Mouse (Mus musculus): ENCODE data around the gene Nup188. TPM values are rescaled to one million over a fixed set of nuclear protein-coding genes. Genes with fewer than 3 reads are reported as not detected.

The Nup188 gene
- polyA plus RNA-seq, 1 experiment from 2014 or later: 26.0 TPM

DNA sequence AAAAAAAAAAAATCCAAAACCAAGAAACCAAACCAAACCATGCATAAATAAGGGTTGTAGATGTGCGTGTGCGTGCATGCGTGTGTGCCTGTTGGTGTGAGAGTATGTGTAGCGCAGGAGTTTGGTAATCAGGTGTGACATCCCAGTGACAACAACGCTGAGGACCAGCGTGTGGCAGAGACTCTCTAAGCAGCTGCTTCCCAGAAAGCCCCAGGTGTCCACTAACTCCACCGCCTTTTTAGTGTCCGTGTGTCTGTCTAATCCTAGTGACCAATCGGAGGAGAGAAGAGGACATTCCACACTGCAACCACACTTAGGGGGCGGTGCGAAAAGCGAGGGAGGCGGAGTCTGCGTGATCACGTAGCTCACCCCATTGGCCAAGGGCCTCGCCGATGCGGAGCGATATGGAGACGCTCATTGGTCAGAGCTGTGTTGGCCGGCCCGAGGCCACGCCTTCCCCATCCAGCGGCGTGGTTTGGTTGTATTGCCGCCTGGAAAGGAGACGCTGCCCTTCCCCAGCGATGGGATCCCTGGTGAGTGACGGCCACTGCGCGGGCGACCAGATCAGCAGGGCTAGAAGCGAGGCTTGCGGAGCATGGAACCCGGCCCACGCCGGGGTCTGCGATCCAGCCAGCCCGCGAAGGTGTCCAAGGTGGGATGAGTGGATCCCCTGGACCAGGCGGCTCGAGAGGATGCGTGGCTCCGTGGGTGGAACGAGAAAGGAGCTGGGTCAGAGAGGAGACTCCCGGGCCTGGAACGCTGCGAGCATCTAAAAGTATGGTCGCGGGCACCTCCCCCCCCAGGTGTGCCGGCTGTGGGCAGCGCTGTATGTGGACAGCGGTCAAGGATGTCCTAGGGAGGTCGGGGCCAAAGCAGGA, 77.8 kb downstream of the Nup188 start, which contains the start of gene Miga2:
Gene Miga2, plus strand, starts transcription at position 461 of the 878 bp plus-strand sequence.
- H3K4me2 ChIP-seq (ENCODE audit: low read depth, low read length): peak within 1 kb of the TSS; percentile 73
- peak; percentile 99 for ATAC-seq (ENCODE audit: insufficient read depth, low FRiP score)
- peak within 1 kb of the TSS; percentile 79 for H3K27ac ChIP-seq (ENCODE audit: low read length)

DNA sequence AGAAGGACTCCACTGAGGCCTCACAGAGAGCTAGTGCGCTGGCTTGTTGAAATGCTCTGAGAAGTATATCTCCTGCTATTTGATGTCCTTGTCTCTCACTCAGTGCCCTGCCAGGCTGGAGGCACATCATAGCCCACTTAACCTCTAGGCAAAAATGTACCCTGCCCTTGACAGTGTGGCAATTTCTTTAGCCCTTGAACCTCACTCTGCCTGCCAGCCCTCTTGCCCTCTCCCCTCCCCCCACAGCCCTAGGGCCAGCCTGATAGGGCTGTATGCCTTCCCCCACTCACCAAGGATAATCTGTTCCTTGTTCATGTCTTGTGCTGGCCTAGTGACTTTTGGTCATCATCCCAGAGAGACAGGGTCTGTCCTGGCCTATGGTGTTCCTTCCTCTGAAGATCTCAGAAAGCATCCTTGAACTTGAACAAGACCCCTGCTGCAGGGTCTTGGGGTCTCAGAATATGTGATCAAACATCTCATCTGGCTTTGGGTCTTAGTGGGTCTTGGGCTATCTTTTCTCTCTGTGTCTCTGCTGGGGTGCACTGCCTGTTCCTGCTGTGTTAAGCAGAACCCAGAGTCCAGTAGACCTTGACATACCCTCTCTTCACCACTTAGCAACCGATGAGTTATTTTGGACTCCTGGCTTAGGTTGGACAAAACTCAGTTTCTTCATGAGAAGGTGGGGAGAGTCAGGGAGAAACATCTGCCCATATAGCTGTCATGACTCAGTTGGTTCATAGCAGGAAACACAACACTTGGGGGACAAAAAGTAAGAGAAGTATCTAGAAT, 79.3 kb downstream of the Nup188 start:
- H3K4me1 ChIP-seq (ENCODE audit: control insufficient read depth, insufficient read depth, low read length): peaks cover 9% of the 10 kb centered on the region
- no peak for ATAC-seq (ENCODE audit: insufficient read depth, low FRiP score)
- H3K9ac ChIP-seq (ENCODE audit: low read length): peak overlapping the region; percentile 74
- H3K27me3 ChIP-seq (ENCODE audit: control insufficient read depth, insufficient read depth, low read length): no peaks in the 10 kb centered on the region
- H3K9me3 ChIP-seq (replicated peaks; ENCODE audit: control insufficient read depth, low read length): no peaks in the 10 kb centered on the region
- H3K27ac ChIP-seq (ENCODE audit: low read length): no peak overlapping the region
- peaks cover 16% of the 10 kb centered on the region; the same call in 1 of the 2 replicates for H3K36me3 ChIP-seq (ENCODE audit: control insufficient read depth, insufficient read depth, low read length)
- H3K4me3 ChIP-seq (replicated peaks; ENCODE audit: low read length): peak overlapping the region; percentile 98
- peak overlapping the region; percentile 73 for H3K4me2 ChIP-seq (ENCODE audit: low read depth, low read length)
- WGBS: 81% methylated on average over 2 of the region's 2 CpGs

More for the DNA sequence above, 77.8 kb downstream of the Nup188 start, which contains the start of gene Miga2:
- Histone ChIP-seq H3K9ac (ENCODE audit: low read length) (peak within 1 kb of the TSS; percentile 74), H3K9me3 (replicated peaks; ENCODE audit: control insufficient read depth, low read length) (no peaks in the 10 kb centered on the region), H3K27me3 (ENCODE audit: control insufficient read depth, insufficient read depth, low read length) (no peaks in the 10 kb centered on the region), H3K4me3 (replicated peaks; ENCODE audit: low read length) (peak within 1 kb of the TSS; percentile 98), H3K4me1 (ENCODE audit: control insufficient read depth, insufficient read depth, low read length) (peaks cover 9% of the 10 kb centered on the region), H3K36me3 (ENCODE audit: control insufficient read depth, insufficient read depth, low read length) (peaks cover 6% of the 10 kb centered on the region; the same call in 1 of the 2 replicates)
- under 1% methylated on average over 54 of the region's 54 CpGs for WGBS

DNA sequence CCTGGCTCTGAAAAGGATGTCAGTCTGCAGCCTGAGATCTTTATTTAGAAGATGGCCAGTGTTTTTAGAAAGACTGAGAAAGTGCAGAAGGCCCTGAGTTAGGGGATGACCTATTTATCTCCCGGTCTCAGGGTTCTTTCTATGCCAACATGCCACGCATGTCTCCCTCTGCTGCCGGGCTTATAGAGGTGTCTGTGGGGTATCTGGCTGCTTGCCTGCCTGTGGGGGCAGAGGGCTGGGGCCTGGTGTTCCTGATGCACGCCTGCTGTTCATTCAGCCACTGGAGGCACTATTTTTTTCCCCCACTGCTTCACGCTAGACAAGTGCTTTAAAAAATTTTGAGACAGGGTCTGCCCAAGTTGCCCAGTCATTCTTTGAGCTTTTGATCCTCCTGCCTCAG, 80.0 kb downstream of the Nup188 start:
- Histone ChIP-seq H3K27ac (ENCODE audit: low read length) (no peak overlapping the region), H3K36me3 (ENCODE audit: control insufficient read depth, insufficient read depth, low read length) (peaks cover 20% of the 10 kb centered on the region), H3K4me1 (ENCODE audit: control insufficient read depth, insufficient read depth, low read length) (peaks cover 9% of the 10 kb centered on the region), H3K27me3 (ENCODE audit: control insufficient read depth, insufficient read depth, low read length) (no peaks in the 10 kb centered on the region), H3K4me3 (replicated peaks; ENCODE audit: low read length) (no peak overlapping the region), H3K4me2 (ENCODE audit: low read depth, low read length) (no peak overlapping the region), H3K9ac (ENCODE audit: low read length) (no peak overlapping the region; the same call in 1 of the 2 replicates), H3K9me3 (replicated peaks; ENCODE audit: control insufficient read depth, low read length) (no peaks in the 10 kb centered on the region)
- ATAC-seq (ENCODE audit: insufficient read depth, low FRiP score): no peak
- WGBS: 72% methylated on average over 5 of the region's 5 CpGs

DNA sequence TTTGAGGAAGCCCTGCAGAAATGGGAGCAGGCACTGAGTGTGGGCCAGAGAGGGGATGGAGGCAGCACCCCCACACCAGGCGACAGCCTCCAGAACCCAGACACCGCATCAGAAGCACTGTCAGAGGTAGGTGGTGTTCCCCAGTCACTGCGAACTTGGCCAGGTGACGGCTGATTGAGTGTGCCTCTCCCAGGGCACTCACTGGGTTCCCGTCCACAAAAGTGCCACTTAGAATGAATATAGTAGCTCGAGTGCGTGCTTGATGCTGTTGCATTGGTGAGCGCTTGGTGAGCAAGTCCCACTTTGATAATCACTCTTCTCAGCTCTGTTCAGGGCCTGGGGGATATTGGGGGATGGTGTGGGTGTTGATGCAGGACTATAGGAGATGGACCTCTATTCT, 85.3 kb downstream of the Nup188 start:
- Histone ChIP-seq H3K9me3 (replicated peaks; ENCODE audit: control insufficient read depth, low read length) (no peaks in the 10 kb centered on the region), H3K4me1 (ENCODE audit: control insufficient read depth, insufficient read depth, low read length) (no peaks in the 10 kb centered on the region), H3K4me2 (ENCODE audit: low read depth, low read length) (no peak overlapping the region), H3K27ac (ENCODE audit: low read length) (no peak overlapping the region), H3K27me3 (ENCODE audit: control insufficient read depth, insufficient read depth, low read length) (no peaks in the 10 kb centered on the region), H3K9ac (ENCODE audit: low read length) (no peak overlapping the region), H3K36me3 (ENCODE audit: control insufficient read depth, insufficient read depth, low read length) (peaks cover 44% of the 10 kb centered on the region), H3K4me3 (replicated peaks; ENCODE audit: low read length) (no peak overlapping the region)
- WGBS: 95% methylated on average over 8 of the region's 8 CpGs
- ATAC-seq (ENCODE audit: insufficient read depth, low FRiP score): no peak

DNA sequence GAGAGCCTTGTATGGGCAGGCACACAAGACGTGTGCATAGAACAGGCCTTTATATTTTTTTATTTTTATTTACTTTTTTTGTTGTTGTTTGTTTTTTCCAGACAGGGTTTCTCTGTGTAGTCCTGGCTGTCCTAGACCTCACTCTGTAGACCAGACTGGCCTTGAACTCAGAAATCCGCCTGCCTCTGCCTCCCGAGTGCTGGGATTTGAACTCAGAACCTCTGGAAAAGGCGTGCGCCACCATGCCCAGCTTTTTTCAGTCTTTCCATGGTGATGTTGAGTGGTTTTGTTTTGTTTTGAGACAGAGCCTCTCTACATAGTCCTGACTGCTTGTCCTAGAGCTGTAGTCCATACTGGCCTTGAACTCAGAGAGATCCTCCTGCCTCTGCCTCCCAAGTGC, 86.5 kb downstream of the Nup188 start:
- H3K36me3 ChIP-seq (ENCODE audit: control insufficient read depth, insufficient read depth, low read length): peaks cover 47% of the 10 kb centered on the region
- H3K27me3 ChIP-seq (ENCODE audit: control insufficient read depth, insufficient read depth, low read length): no peaks in the 10 kb centered on the region
- H3K9ac ChIP-seq (ENCODE audit: low read length): no peak overlapping the region
- no peak overlapping the region for H3K4me3 ChIP-seq (replicated peaks; ENCODE audit: low read length)
- no peaks in the 10 kb centered on the region for H3K4me1 ChIP-seq (ENCODE audit: control insufficient read depth, insufficient read depth, low read length)
- no peak overlapping the region for H3K27ac ChIP-seq (ENCODE audit: low read length)
- H3K9me3 ChIP-seq (replicated peaks; ENCODE audit: control insufficient read depth, low read length): no peaks in the 10 kb centered on the region
- no peak for ATAC-seq (ENCODE audit: insufficient read depth, low FRiP score)
- 93% methylated on average over 5 of the region's 5 CpGs for WGBS
- no peak overlapping the region for H3K4me2 ChIP-seq (ENCODE audit: low read depth, low read length)

DNA sequence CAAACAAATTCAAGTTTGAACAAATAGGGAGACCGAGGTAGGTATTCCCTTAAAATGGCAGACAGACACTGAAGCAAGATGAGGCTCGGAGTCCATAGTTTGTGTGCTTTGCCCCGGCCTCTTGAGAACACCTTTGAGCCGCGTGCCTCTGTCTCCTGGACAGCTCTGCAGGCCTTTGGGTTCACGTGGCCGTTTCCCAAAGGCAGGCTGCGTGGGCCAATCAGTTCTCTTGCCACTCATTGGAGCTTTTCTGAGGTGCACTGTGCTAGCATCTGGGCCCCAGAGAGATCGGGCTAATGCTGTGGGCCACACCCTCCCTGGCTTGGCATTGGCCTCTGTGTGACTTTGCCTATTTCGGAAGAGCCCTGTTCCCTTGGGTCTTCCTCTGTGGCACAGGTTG, 89.7 kb downstream of the Nup188 start:
- Histone ChIP-seq H3K9ac (ENCODE audit: low read length) (no peak overlapping the region), H3K27ac (ENCODE audit: low read length) (no peak overlapping the region), H3K36me3 (ENCODE audit: control insufficient read depth, insufficient read depth, low read length) (peaks cover 31% of the 10 kb centered on the region), H3K4me3 (replicated peaks; ENCODE audit: low read length) (no peak overlapping the region), H3K27me3 (ENCODE audit: control insufficient read depth, insufficient read depth, low read length) (no peaks in the 10 kb centered on the region), H3K4me1 (ENCODE audit: control insufficient read depth, insufficient read depth, low read length) (no peaks in the 10 kb centered on the region), H3K9me3 (replicated peaks; ENCODE audit: control insufficient read depth, low read length) (no peaks in the 10 kb centered on the region), H3K4me2 (ENCODE audit: low read depth, low read length) (no peak overlapping the region)
- ATAC-seq (ENCODE audit: insufficient read depth, low FRiP score): no peak
- WGBS: 93% methylated on average over 10 of the region's 10 CpGs

DNA sequence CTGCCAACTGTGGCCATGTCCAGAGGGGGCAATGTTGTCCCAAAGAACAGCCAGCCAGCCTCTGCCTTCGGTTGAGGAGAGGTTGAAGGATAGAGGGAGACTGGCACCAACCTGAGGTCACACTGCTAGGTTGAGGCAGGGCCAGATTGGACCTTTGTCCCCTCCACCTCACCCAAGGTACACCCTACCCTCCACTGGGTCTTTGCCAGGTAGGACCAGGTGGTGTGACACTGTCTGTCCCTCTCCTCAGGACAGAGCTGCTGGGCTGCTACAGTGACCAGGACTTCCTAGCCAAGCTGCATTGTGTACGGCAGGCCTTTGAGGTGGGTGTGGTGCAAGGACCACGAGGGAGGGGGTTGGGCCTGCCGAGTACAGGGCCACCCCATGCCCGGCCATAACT, 91.5 kb downstream of the Nup188 start:
- H3K4me2 ChIP-seq (ENCODE audit: low read depth, low read length): no peak overlapping the region
- no peak for ATAC-seq (ENCODE audit: insufficient read depth, low FRiP score)
- peaks cover 28% of the 10 kb centered on the region for H3K36me3 ChIP-seq (ENCODE audit: control insufficient read depth, insufficient read depth, low read length)
- no peak overlapping the region for H3K27ac ChIP-seq (ENCODE audit: low read length)
- H3K4me1 ChIP-seq (ENCODE audit: control insufficient read depth, insufficient read depth, low read length): no peaks in the 10 kb centered on the region
- no peak overlapping the region for H3K4me3 ChIP-seq (replicated peaks; ENCODE audit: low read length)
- H3K27me3 ChIP-seq (ENCODE audit: control insufficient read depth, insufficient read depth, low read length): no peaks in the 10 kb centered on the region
- H3K9me3 ChIP-seq (replicated peaks; ENCODE audit: control insufficient read depth, low read length): no peaks in the 10 kb centered on the region
- no peak overlapping the region for H3K9ac ChIP-seq (ENCODE audit: low read length)
- 85% methylated on average over 5 of the region's 5 CpGs for WGBS

DNA sequence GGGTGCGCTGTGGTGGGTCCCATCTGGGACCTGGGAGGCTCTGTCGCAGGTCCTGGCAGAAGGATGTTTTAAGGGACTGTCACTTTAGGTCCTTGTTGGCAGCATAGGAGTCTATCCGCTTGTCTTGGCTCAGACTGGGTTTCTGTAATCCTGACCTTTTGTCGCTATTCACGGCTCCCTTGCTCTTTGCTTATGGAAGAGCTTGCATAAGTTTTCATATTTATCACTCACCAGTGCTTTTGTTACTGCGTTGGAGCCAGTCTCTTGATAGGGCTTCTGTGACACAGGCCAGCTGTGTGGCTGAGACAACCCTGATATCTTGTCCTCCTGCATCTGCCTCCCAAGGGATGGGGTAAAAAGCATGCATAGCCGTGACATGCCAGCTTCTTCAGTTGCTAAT, 93.1 kb downstream of the Nup188 start:
- no peaks in the 10 kb centered on the region for H3K27me3 ChIP-seq (ENCODE audit: control insufficient read depth, insufficient read depth, low read length)
- H3K4me2 ChIP-seq (ENCODE audit: low read depth, low read length): no peak overlapping the region
- 78% methylated on average over 7 of the region's 7 CpGs for WGBS
- H3K9me3 ChIP-seq (replicated peaks; ENCODE audit: control insufficient read depth, low read length): no peaks in the 10 kb centered on the region
- ATAC-seq (ENCODE audit: insufficient read depth, low FRiP score): no peak
- H3K27ac ChIP-seq (ENCODE audit: low read length): no peak overlapping the region
- H3K4me3 ChIP-seq (replicated peaks; ENCODE audit: low read length): no peak overlapping the region
- H3K36me3 ChIP-seq (ENCODE audit: control insufficient read depth, insufficient read depth, low read length): peaks cover 17% of the 10 kb centered on the region
- H3K4me1 ChIP-seq (ENCODE audit: control insufficient read depth, insufficient read depth, low read length): no peaks in the 10 kb centered on the region
- H3K9ac ChIP-seq (ENCODE audit: low read length): no peak overlapping the region
